22 mouse cellular contexts compared by ENCODE assay signal in genomic region chr7:112409991-112410390, GRCm38 (mm10). TPM values are rescaled to one million over a fixed set of nuclear protein-coding genes. Genes with fewer than 3 reads are reported as not detected.
A peak's percentile ranks its signal among the peaks of the same experiment; 100 is the strongest.
DNase-seq lines count a peak whose midpoint lies in the region; ATAC-seq lines count a peak whose summit lies in the region.
"Had no signal": no experiment of that assay in that cellular context is flagged by ENCODE, and none has a peak within 500 bp of the region (broad histone marks: within the 10 kb centered on the region; RNA-seq: fewer than 3 reads in every experiment).

No protein-coding gene starts in this region.

- no peak overlapping the region for H3K4me2 ChIP-seq in heart, embryonic 12.5 days

- peaks cover 23% of the 10 kb centered on the region for H3K4me1 ChIP-seq in heart, embryonic 12.5 days (replicated peaks)

- H3K27me3 ChIP-seq in heart, embryonic 12.5 days (replicated peaks) = no peaks in the 10 kb centered on the region
- H3K27me3 ChIP-seq: CH12.LX, Patski had no signal

- no peaks in the 10 kb centered on the region for H3K9me3 ChIP-seq in heart, embryonic 12.5 days (replicated peaks)

- ATAC-seq in heart, embryonic 12.5 days (ENCODE audit: insufficient number of reproducible peaks, low FRiP score) = no peak
- ATAC-seq: activated CD4-positive, CD25-positive, alpha-beta regulatory T cell, adult 4 months; CD4-positive, CD25-positive, alpha-beta regulatory T cell, adult 4 months; Patski had no signal

- no peak overlapping the region for H3K4me3 ChIP-seq in heart, embryonic 12.5 days

- WGBS in heart, embryonic 12.5 days = 77% methylated on average over 3 of the region's 3 CpGs

- intact Hi-C loops in left cerebral cortex, postnatal 4 days (cut with DNase I) = loop anchor here (10.0 kb wide), 2 partner anchors 275 to 715 kb away; no protein-coding TSS in a partner anchor
- intact Hi-C loops in left cerebral cortex, postnatal 25 days (cut with DNase I) = no loop called here

- DNase-seq in cerebellum, postnatal 10 days = peak; percentile 54 to 71
- no peak for DNase-seq in cerebellum, adult 11-12 months
- peak; percentile 72 for DNase-seq in heart, adult 11 months
- DNase-seq in left cerebral cortex, postnatal 4 days = peak; percentile 37
- no peak for DNase-seq in left cerebral cortex, postnatal 25 days (ENCODE audit: low spot score in 2 of 2)
- DNase-seq: adrenal gland, adult 2 months; adrenal gland, adult 8-10 months; adrenal gland, postnatal 10 days; adrenal gland, postnatal 14 days; adrenal gland, postnatal 25 days; adrenal gland, postnatal 36 days; B cell, adult 2 months; cerebellum, adult 11 months; cerebellum, adult 18-20 months; cerebellum, adult 2 months had no signal

- no peaks in the 10 kb centered on the region for H3K36me3 ChIP-seq in heart, embryonic 12.5 days
- H3K36me3 ChIP-seq: G1E had no signal

- H3K9ac ChIP-seq in heart, embryonic 12.5 days = no peak overlapping the region

- H3K27ac ChIP-seq in heart, embryonic 12.5 days (ENCODE audit: poor library complexity, severe bottlenecking) = no peak overlapping the region

RNA-seq across cellular contexts. Expression of gene Parva, which starts 17.3 kb away (rescaled TPM):
- 101 and 103 TPM in 2 replicates for polyA plus RNA-seq in heart, embryonic 12.5 days (2016; fragmentation: Nextera tagmentation; extraction: Ambion mirVana)
- 10 to 100 TPM; 25.6 to 26.8 TPM for total RNA-seq in left cerebral cortex, postnatal 4 days (2021)
- 10 to 100 TPM; 53.3 to 53.6 TPM for total RNA-seq in left cerebral cortex, postnatal 25 days (2021)
- total RNA-seq: MEL had no signal
- polyA plus RNA-seq: activated CD4-positive, CD25-positive, alpha-beta regulatory T cell, adult 4 months; CD4-positive, CD25-positive, alpha-beta regulatory T cell, adult 4 months; G1E had no signal

Comparison
In these comparisons a context has a peak if more than half of its experiments do, and no peak if none do; other contexts are left out.
1. DNase-seq: peak in cerebellum, postnatal 10 days (2 of 2), heart, adult 11 months (single experiment) and left cerebral cortex, postnatal 4 days (single experiment); none in cerebellum, adult 11-12 months (single experiment) and left cerebral cortex, postnatal 25 days (0 of 2).